Mouse (Mus musculus): ENCODE results near the gene Ccdc105. TPM values are rescaled to one million over a fixed set of nuclear protein-coding genes. Genes with fewer than 3 reads are reported as not detected.

Ccdc105 gene
- not detected for polyA plus RNA-seq (2017; shearing (Covaris generic))

GRCm38 (mm10) chr10:78752452-78753191 is at the start of gene Ccdc105:
Gene Ccdc105 (minus strand): TSS chr10:78753065.

GRCm38 (mm10) chr10:78779981-78780651 is 27.3 kb upstream of the Ccdc105 start, which contains the start of gene Slc1a6:
Gene Slc1a6 (plus strand): TSS chr10:78780496.

GRCm38 (mm10) chr10:78718056-78718455 is 34.8 kb downstream of the Ccdc105 start, which contains the start of gene Casp14:
Gene Casp14 (minus strand): TSS chr10:78718294.

Other genes starting within 250 kb of the Ccdc105 start
- not detected for gene Olfr1358, start 235.6 kb downstream of the Ccdc105 start, polyA plus RNA-seq (2017; shearing (Covaris generic))
- 115 TPM for gene Ilvbl, start 178.7 kb downstream of the Ccdc105 start, polyA plus RNA-seq (2017; shearing (Covaris generic))
- 1.3 TPM for gene Syde1, start 161.1 kb downstream of the Ccdc105 start, polyA plus RNA-seq (2017; shearing (Covaris generic))
- gene Olfr1357, start 135.0 kb downstream of the Ccdc105 start, polyA plus RNA-seq (2017; shearing (Covaris generic)), result not detected
- not detected for gene Casp14, start 34.8 kb downstream of the Ccdc105 start, polyA plus RNA-seq (2017; shearing (Covaris generic))
- not detected for gene Slc1a6, start 27.4 kb upstream of the Ccdc105 start, polyA plus RNA-seq (2017; shearing (Covaris generic))
- not detected for gene Olfr1356, start 99.1 kb upstream of the Ccdc105 start, polyA plus RNA-seq (2017; shearing (Covaris generic))
- gene Olfr1355, start 122.5 kb upstream of the Ccdc105 start, polyA plus RNA-seq (2017; shearing (Covaris generic)), result not detected
- not detected for gene Olfr1354, start 160.1 kb upstream of the Ccdc105 start, polyA plus RNA-seq (2017; shearing (Covaris generic))
- not detected for gene Olfr8, start 197.6 kb upstream of the Ccdc105 start, polyA plus RNA-seq (2017; shearing (Covaris generic))
- not detected for gene Olfr1353, start 210.2 kb upstream of the Ccdc105 start, polyA plus RNA-seq (2017; shearing (Covaris generic))
- gene Olfr1352, start 228.0 kb upstream of the Ccdc105 start, polyA plus RNA-seq (2017; shearing (Covaris generic)), result not detected